Mouse (Mus musculus) G1E (cell line): ENCODE data around the gene Cntnap4.

Source experiments
- CTCF ChIP-seq: IDR thresholded peaks from 2 replicates; pipeline ENCODE4 v1.5.1; 2012; ENCODE audit warnings: low read depth, low read length, inconsistent platforms, mixed read lengths
- GATA1 ChIP-seq: IDR thresholded peaks from 2 replicates; pipeline ENCODE4 v1.6.1; 2012; ENCODE audit warnings: borderline replicate concordance, low read length, inconsistent platforms, mixed read lengths
- GATA2 ChIP-seq: IDR thresholded peaks from 2 replicates; pipeline ENCODE4 v1.6.1; 2012; ENCODE audit warnings: low read depth, low read length, inconsistent platforms, borderline replicate concordance
- POLR2AphosphoS5 ChIP-seq: IDR thresholded peaks from 2 replicates; pipeline ENCODE4 v1.6.1; 2012; ENCODE audit warnings: low read depth, low read length, inconsistent platforms; ENCODE audit not compliant: insufficient replicate concordance
- TAL1 ChIP-seq: conservative IDR thresholded peaks from 2 replicates; pipeline ENCODE4 v1.6.1; 2012; ENCODE audit warnings: low read depth, low read length, inconsistent platforms, mixed read lengths

GRCm38 (mm10) chr8:112909527-112909926 is 339.7 kb downstream of the Cntnap4 start:
- TF ChIP-seq CTCF (no peak), POLR2AphosphoS5 (no peak), GATA1 (no peak), GATA2 (no peak), TAL1 (no peak)
